Mouse (Mus musculus) adrenal gland, adult (tissue): Measurements from ENCODE around the gene Ppp3ca.

Source experiments
- DNase-seq, 2 experiments: peaks; one replicate each; pipeline ENCODE4 v3.0.0; 2022 to 2023; ENCODE audit warnings: low spot score in 1 of 2; ENCODE audit not compliant: inconsistent age in 2 of 2

Ppp3ca gene

DNA sequence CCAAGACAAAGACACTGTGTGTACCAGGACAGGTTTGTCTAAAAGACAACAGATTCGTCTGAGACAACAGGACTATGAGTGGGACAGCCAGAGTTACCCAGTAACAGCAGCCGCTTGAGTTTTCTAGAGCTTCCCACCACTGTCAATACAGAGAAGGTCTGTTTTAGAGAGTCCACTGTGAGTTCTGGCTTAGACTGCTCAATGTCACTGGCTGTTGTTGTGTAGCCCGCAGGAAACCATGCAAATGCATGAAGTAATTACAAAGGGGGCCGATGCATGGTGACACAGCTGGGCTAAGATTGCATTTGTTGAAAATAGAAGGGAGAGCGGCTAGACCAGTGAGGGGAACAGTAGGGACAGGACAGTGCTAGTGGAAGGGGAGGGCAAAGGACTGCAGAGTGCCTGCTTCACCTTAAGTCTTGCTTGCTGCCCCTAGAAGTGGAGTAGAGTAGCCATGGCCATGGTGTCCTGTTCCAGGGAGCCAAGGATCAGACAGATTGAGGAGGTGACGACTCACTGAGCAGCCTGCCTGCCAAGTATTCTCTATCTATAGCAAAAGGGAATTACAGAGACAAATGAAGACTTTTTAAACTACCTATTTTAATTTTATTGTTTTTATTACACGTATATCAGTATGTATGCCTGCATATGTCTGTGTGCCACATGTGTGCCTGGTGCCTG, 174.0 kb downstream of the Ppp3ca start:
- DNase-seq, result no peak

DNA sequence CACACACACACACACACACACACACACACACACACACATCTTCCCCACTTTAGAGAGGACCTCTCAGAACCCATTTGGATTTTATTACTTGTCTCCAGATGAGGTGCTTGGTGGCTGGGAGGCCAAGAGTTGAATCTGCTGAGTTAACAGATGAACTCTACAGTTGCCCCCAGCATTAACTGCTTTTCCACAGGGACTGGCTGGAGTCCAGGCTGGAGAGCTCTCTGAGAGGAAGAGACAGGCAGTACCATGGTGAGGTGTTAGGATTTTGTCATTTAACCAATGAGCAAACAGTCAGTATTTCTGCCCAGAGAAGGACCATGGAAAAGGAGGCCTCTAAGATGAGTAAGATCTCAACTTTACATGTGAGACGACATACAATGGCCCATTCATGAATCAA, 179.1 kb downstream of the Ppp3ca start:
- DNase-seq, result no peak

DNA sequence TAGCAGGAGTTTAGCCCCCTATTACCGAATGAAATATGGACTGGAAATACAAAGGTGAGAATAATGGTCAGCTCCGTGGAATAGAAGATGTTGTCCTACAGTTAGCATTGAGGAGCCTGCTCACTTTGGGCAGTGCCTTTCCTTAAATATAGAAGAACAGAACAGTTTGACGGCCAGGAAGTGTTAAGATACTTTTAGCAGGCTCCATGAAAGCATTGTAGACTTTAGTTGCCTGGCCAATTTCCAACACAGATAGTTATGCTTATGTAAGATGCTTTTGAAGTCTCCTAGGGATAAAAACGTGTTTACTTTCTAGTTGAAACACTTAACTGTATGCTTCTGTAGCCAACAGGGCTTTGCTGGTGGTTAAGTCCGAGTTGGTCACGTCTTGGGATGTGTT, 183.0 kb downstream of the Ppp3ca start:
- no peak for DNase-seq

DNA sequence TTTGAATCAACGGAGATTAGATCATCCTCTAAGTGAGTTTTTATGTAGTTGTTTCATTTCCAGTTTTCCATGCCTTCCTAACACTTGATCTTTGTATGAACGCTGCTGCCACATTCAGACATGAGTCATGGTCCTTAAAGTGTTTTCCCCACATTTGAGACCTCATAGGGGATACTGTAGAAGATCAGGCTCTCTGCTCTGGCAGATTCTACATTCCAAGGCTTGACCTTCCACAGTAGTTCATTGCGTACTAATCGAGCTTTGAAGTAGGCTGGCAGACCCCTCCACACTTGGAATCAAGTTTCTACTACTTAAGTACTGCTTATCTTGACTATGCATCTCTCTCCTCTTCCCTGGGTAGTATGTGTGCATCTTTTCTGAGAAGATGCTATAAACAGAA, 183.7 kb downstream of the Ppp3ca start:
- DNase-seq, result no peak

DNA sequence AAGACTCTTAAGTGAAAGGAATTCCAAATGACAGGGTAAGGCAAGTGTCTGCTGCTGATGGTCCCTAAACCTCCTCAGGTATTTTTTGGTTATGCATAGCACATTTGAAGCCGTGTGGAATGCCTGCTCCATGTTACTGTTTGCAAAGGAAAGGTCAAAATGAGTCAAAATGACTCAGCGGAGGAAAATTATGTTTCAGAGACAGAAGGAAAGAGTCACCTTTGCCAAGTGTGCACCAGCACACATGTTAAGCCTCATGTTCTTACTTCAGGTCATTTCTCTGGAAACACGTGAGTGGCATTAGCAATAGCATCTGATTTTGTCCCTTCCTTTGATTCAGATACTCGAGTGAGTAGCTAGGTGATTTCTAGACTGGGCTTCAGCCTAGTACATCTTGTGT, 186.1 kb downstream of the Ppp3ca start:
- peak in 1 of 2 experiments; percentile 66 for DNase-seq

DNA sequence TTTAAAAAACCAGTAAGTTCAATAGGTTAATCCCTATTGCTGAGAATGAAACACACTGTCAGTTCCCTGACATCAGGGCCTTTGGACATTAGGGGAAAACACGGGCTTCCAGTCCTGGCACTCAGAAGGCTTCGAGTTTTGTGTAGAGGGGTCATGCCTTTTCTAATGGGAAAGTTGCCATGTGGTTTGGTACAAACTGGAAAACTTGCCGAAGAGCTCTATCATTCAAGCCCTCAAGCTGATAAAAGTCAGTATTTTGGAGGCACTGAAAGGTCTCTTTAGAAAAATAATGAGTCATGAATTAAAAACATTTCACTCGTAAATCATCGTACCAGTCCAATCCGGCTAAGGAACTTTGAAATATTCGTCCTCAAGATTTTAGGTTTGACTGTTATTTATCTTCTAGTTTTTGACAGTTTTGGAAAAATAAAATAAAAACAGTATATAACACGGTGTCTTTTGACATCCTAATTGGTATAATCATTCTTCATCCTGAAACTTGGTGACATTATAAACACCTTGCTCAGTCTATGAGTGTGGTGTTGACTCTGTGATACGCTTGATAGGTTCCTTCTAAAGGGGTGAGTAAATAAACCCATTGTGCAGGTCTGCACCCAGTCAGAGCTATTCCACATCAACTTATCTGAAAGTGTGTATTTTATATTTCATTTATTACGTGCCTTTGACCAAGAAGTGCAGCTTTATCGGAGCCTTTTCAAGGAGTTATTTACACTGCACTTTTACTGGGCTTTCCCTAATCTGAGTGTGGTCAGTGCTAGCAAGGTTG, 192.3 kb downstream of the Ppp3ca start:
- peak in 1 of 2 experiments; percentile 73 for DNase-seq

DNA sequence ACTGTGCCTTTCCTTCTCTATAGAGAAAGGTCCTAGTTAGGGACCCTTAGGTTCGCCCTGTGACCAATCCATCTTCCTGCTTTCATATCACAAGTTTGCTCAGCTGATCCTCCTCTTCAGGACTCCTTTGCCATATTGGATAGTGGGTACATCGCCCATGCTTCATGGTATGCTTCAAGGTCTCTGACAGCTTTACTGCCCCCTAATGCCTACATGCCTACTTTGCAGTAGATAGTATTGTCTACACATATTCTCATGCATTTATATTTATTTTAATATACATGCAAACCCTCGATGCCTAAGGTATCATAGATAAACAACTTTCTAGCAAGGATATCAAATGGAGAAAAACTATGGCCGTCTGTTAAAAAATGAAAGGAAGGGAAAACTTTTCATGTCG, 193.2 kb downstream of the Ppp3ca start:
- no peak for DNase-seq

DNA sequence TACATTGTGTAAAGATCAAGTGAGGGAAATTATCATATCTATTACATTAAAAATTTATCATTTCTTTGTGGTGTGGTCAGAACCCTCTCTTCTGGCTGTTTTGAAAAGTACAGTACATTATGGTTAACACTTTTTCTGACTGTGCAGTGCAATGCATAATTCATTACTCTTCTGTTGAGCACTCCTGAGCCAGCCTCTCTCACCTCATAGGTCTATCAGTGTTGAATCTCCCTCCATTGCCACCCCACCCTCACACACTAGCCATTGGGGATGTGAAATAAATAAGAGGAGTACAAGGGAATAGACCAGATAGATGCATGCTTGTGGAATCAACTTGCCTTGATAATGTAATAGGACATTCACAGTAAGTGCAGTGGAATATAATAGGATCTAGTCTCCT, 194.4 kb downstream of the Ppp3ca start:
- DNase-seq, result no peak

DNA sequence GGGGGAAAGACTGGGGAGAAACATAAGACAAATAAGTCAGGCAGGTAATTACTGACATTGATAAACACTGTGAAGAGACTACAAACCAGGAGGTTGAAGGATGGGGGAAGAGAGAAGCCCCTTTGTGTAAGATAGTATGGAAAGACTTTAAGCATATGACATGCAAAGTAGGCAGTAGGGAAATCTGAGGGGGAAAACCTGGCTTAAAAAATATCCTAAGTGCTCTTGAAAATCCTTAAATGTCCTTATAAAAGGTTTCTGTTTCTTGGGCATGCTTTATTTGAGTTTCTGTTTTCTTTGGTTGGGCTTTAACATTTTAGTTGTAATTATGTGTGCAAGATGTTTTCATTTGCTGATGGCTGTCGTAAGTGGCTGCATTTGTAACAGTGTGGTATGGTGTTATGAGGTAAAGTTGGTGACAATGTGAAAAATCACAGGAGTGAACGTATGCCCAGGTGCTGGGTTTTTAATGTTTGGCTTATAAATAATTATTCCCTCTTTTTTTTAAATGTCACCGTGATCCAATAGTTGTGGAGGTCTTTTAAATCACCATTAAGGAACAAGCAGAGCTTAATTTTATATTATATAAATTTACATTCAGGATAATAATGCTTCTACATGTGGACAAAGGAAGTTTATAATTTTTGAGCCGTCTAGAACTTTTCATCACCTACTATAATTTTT, 195.4 kb downstream of the Ppp3ca start:
- DNase-seq, result no peak

DNA sequence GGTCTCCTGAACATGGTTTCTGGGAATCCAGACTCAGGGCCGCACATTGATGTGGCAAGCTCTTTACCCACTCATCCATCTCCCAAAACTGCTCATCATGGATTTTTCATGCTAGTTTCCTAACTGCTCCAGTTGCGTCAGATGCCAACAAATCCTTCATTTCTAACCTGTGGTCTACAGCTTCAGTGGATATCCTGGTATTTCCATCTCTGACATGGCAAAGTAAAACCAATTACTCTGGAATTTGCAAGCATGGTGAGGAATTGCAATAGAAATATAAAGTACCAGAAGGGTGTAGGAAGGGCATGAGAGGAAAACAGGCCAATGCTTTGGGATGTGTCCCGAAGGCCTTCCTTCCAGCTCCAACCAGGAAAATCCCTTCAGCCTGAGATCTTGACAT, 196.2 kb downstream of the Ppp3ca start:
- DNase-seq, result peak in 1 of 2 experiments; percentile 41

DNA sequence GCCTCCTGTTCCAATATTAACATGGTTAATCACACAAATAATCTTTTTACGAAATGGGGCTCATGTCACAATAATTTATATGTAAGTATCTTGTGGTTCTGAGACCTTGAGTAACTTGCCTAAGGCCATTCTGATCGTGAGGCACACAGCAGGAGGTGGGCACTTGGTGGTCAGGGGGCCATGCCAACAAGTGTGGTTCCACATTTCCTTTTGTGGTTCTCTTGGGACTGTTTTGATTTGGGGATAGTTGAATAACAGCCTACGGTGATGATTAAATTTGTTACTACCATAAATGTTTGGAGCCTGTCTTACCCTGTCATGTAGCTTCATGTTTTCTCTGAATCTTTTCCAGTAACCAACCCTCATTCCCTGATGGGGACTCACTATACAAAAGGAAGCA, 196.6 kb downstream of the Ppp3ca start:
- peak in 1 of 2 experiments; percentile 43 for DNase-seq

DNA sequence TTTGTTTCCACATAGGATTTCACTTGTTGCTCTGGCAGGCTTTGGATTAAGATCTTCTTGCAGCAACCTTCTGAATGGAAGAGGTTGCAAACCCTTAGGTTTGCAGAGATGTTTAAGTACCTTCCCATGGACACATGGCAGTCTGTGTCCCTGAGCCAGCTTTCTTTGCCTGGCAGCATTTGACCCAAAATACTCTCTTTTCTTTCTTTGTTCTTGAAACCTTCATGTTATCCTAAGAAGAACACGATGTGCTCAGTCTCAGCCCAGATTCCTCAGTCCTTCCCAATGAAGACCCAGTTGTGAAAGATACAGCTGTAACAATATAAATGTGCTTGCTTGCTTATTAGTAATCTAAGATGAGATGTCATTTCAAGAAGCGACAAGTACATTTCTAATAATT, 197.4 kb downstream of the Ppp3ca start:
- no peak for DNase-seq

DNA sequence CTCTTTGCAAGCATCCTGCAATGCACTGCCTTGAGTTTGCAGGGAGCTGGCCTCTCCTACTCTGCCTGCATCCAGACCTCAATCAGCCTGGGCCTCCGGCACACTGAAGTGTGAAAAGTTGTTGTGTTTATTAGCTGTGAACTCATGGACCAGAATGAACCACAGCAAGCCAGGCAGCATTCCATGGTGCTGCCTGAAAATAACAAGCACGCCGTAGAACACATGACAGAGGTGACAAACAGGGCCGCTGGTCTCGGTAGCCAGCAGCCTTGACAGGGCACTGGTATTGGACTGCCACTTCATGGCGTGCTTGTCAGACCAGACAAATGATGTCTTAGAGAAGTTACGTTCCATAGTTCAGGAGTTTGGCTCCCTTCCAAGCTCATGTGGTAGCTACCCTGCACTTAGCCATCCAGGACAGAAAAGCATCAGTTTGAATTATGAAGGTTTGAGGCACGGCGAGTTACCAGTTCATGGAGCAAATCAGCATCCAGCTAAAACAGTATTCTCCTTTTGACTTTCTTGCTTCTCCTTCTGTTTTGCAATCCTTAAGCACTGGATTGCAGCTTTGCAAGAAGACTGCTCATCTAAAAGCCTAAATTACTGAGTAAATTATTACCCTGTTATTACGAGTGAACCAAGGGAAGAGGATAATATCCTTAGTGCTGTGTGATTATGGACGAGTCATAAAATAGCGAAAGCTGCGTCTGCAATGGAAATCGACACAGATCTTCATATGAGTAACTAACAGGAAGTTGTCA, 202.0 kb downstream of the Ppp3ca start:
- DNase-seq, result peak; percentile 20 to 73

DNA sequence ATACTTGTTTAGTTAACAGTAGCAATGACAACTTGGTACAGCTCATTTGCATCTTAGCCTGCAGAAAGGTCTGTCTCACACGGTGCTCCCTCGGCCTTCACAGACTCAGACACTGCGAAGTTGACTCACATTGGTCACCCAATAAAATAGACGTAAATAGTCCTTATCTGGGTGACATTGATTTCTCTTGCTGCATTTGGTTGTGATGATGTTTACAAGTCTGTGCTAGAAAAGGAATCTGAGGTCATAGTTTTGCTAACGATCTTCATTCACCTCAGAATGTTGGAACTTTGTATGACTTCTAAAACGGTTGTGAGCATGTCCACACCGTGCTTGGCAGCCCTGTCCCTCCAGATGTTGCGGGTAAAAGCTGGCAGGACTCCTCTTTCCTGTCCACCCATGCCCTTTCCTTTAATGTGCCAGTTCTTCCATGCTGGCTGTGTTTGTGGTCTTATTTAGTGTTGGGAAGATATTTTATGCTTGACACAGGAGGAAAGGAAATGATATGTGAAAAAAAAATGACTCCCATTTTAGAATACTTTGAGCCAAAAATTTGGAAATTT, 202.7 kb downstream of the Ppp3ca start:
- peak in 1 of 2 experiments; percentile 64 for DNase-seq

DNA sequence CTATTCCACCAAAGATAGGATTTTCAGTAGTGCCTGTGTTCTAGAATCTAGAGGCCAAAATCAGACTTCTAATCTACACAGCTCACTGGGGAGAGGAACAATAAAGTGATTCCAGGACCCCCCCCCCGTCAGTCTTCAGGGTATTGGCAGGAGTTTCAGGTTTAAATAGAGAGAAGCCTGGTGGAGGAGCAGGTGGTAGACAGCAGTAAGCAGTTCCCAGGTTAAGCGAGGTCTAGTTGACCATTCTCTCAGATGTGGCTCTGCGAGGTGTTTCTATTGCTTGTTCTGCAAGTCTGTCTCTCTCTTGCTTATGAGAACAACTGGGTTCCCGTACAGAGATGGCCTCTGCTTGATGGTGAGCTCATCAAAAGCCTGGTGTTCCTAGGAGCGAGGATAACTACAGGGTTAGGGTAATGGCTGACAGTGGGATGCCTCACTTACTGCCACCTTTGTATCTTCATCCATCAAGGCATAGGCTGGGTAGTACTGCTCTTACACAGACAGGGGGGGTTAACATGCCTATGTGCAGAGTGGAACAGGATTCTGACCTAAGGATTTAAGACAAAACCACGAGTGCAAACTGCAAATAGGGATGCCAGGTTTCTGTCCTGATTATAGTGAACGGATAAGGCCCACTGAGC, 204.0 kb downstream of the Ppp3ca start:
- no peak for DNase-seq

DNA sequence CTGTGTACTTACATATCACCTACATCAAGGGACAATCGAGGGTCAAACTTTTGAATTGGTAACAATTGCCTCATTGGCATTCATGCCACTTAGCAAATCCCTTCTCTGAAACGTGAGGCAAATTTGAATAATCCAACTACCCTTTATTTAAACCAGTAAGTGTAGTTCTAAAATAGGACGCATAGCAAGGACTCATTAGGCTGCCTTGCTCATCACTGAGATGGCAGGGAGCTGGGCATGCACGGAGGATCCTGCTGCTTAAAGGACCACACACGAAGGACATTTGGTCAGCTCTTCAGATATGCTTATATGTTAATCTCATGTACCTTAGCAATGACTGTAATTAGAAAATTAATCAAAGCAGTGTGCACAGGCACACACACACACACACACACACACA, 204.6 kb downstream of the Ppp3ca start:
- no peak for DNase-seq

DNA sequence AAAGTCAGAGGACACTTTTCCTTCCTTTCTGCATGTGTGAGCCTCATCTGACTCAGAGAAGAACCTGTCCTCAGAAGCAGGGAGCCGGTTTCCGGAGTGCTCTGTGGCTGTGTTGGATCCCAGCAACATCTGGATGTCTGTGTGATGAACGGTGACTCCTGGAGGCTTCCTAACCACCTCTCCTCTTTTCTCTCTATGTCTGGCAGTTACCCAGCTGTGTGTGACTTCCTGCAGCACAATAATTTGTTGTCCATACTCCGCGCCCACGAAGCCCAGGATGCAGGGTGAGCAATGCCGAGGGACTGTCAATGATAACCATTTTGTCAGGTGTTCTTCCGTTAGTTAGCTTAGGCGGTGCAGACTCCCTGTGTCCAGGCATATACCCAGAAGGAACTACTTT, 217.8 kb downstream of the Ppp3ca start:
- DNase-seq, result no peak

DNA sequence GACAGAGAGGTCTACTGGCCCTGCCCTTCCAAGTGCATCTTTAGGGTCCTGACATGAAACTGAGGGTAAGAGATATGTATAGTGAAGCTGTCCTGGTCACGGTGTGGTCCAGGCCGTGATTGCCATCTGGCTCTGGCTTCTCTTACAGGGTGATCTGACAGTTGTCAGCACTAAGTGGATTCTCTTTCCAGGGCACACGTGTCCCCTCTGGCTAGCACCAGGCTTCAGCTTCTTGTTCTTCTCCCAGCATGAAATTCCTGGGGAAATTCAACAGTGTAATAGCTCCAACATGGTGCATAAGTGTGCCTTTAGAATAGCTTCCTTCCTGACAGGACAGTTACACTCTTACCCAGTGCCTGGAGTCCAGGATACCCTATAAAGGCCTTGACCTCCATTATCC, 222.2 kb downstream of the Ppp3ca start:
- DNase-seq, result no peak

DNA sequence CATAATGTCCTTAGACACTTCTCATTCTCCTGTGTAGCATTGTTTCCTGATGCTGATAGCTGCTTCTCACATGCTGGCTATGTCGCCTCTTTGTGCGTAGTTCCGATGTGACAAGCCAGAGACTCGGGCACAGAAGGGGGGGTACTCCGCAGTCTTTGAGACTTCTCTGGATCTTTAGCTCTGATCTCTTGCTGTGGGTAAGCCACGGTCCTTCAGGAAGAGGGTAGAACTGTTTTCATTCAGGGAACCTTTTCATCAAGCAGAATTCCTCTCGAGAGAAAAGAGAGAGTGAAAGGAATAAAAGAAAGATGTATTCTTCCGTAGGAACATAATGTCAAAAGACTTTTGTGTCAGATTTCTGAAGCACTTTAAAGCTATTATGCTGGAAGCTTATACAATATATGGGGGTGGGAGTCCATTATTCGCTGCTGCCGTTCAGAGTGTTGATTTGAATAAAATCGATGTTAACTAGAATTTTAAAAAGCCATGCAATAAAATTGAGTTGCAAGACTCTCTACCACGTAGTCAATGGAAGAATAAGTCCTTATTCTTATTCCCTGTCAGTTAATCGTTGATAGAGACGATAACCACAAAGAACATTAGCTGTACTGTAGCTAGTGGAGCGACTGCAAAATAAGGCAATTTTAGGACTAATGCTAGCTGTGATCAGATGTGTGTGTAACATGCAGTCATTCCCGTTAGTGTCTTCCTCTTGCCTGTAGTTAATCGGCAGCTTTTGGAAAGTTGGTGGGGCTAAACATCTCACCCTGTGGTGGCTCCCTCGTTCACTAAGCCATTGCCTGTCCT, 223.9 kb downstream of the Ppp3ca start:
- DNase-seq, result no peak

DNA sequence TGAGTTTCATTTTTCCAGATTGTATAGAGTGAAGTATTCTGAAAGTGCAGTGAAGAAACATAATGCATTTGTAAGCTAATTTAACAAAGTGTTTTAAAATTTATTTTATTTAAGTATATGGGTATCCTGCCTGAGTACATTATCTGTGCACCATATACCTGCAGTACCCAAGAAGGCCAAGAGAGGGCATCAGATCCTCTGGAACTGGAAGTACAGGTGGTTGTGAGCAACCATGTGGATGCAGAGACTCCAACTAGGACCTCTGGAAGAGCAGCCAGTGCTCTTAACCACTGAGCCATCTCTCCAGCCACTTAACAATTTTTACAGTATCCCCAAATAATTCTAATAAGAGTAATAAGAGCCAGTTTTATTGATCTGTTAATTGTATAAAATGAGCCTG, 225.6 kb downstream of the Ppp3ca start:
- DNase-seq, result peak; percentile 8 to 44
